In the genomic region with DNA sequence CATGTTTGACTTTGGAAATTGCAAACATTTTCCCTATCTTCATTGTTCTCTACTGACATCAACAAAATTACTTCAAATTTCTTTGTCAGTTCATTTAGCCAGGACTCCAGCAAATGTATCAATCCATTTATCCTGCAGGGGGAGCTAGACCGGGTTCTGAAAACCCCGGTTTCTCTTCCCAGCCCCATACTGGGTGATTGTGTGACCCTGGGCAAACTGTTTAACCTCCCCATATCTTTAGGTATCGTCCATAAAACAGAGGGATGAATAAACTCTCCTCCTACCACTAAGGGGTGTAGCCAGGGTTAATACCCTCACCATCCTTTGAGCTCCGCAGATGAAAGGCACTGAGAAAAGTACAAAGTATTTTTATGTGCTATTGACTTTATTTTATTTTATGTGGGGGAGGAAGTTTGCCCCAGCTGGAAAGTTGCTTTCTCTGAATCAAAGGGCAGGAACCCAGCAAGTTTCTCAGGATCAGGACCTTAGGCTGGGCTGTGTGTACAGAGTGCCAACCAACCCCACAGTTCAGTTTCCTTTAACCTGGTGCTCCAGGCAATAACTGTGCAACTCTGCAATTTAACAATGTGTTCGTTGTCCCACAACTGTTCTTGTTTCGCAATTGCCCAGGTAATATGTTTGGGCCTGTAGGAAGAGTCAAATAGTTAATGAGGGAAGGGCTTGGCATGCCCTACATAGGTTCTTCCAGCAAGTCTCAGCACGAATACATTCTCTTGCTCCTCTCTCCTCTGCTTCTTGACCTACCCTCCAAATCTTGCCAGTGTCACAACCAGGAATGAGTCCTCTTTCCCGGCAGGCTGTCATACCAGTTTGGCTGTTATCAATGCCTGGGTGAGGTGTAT, we compare ENCODE assay signal across 14 mouse cellular contexts.
DNase-seq lines count a peak whose midpoint lies in the region; ATAC-seq and TF ChIP-seq lines count a peak whose summit lies in the region.
"Had no signal": no experiment of that assay in that cellular context is flagged by ENCODE, and none has a peak within 500 bp of the region (broad histone marks: within the 10 kb centered on the region; RNA-seq: fewer than 3 reads in every experiment).

No protein-coding gene starts in this region.

- H3K9ac ChIP-seq in lung, postnatal 0 days (replicated peaks; ENCODE audit: low read depth) = no peak overlapping the region
- H3K9ac ChIP-seq in embryonic facial prominence, embryonic 15.5 days = no peak overlapping the region
- H3K9ac ChIP-seq in stomach, embryonic 15.5 days = no peak overlapping the region
- H3K9ac ChIP-seq: forebrain, embryonic 15.5 days; liver, postnatal 0 days had no signal

- no peak for DNase-seq in lung, postnatal 0 days (ENCODE audit: low spot score)
- no peak for DNase-seq in lung, adult 2 months
- DNase-seq in liver = no peak
- DNase-seq in kidney, adult 2 months = no peak
- no peak for DNase-seq in cerebellum, adult 2 months
- DNase-seq: adrenal gland, postnatal 25 days; heart, postnatal 36 days; liver, postnatal 0 days; spleen, adult 18-20 months had no signal

- no peaks in the 10 kb centered on the region for H3K27me3 ChIP-seq in lung, postnatal 0 days (replicated peaks; ENCODE audit: insufficient read depth, low read length)
- H3K27me3 ChIP-seq in E14TG2a.4 (ENCODE audit: insufficient read depth, low read length) = no peaks in the 10 kb centered on the region
- no peaks in the 10 kb centered on the region for H3K27me3 ChIP-seq in embryonic facial prominence, embryonic 15.5 days
- no peaks in the 10 kb centered on the region for H3K27me3 ChIP-seq in stomach, embryonic 15.5 days (replicated peaks)
- no peaks in the 10 kb centered on the region for H3K27me3 ChIP-seq in kidney, adult 2 months (replicated peaks; ENCODE audit: control insufficient read depth, insufficient read depth, low read length)
- no peaks in the 10 kb centered on the region for H3K27me3 ChIP-seq in cerebellum, adult 2 months (ENCODE audit: control insufficient read depth, insufficient read depth, low read length)
- H3K27me3 ChIP-seq: forebrain, embryonic 15.5 days had no signal

- 63% methylated on average over 8 of the region's 8 CpGs for WGBS in lung, postnatal 0 days
- WGBS in lung, adult 2 months = 67% methylated on average over 8 of the region's 8 CpGs
- WGBS in embryonic facial prominence, embryonic 15.5 days = 55% methylated on average over 8 of the region's 8 CpGs
- WGBS in stomach, embryonic 15.5 days = 59% methylated on average over 8 of the region's 8 CpGs
- WGBS in kidney, adult 2 months = 63% methylated on average over 8 of the region's 8 CpGs
- 77% methylated on average over 8 of the region's 8 CpGs for WGBS in cerebellum, adult 2 months

- H3K27ac ChIP-seq in lung, postnatal 0 days (ENCODE audit: low read length) = no peak overlapping the region
- 0 out of 2 replicates have a peak overlapping the region, but pooled peaks have one; percentile 30 for H3K27ac ChIP-seq in embryonic facial prominence, embryonic 15.5 days (replicated peaks)
- peak overlapping the region; percentile 59; the same call in 1 of the 2 replicates for H3K27ac ChIP-seq in stomach, embryonic 15.5 days
- H3K27ac ChIP-seq in kidney, adult 2 months (ENCODE audit: insufficient read depth, low read depth, low read length) = no peak overlapping the region
- H3K27ac ChIP-seq in cerebellum, adult 2 months (ENCODE audit: insufficient read depth, low read length) = no peak overlapping the region
- H3K27ac ChIP-seq: forebrain, embryonic 15.5 days had no signal

- no peak for ATAC-seq in lung, postnatal 0 days
- ATAC-seq in embryonic facial prominence, embryonic 15.5 days (ENCODE audit: insufficient number of reproducible peaks, low FRiP score, low TSS enrichment, low read depth) = no peak
- peak; percentile 66; the same call in 1 of the 2 replicates for ATAC-seq in stomach, embryonic 15.5 days (ENCODE audit: insufficient read depth, low FRiP score, low read depth)
- ATAC-seq: forebrain, embryonic 15.5 days; inflammation-experienced regulatory T-cells, adult 6 months; liver, postnatal 0 days had no signal

- TF ChIP-seq CTCF in lung, postnatal 0 days (IDR thresholded peaks at IDR 0.05) = 0 out of 2 replicates have a peak, but pooled peaks have one; percentile 8
- no peak for TF ChIP-seq CTCF in lung, adult 2 months (IDR thresholded peaks at IDR 0.05; ENCODE audit: insufficient read depth, low read length)
- TF ChIP-seq CTCF in E14TG2a.4 (conservative IDR thresholded peaks at IDR 0.05; ENCODE audit: low read length) = peak; percentile 43
- no peak for TF ChIP-seq CTCF in kidney, adult 2 months (conservative IDR thresholded peaks at IDR 0.05; ENCODE audit: insufficient read depth, insufficient read length, low read depth, low read length)
- no peak for TF ChIP-seq CTCF in cerebellum, adult 2 months (IDR thresholded peaks at IDR 0.05; ENCODE audit: borderline replicate concordance, insufficient read depth, low read depth, low read length)

- no peaks in the 10 kb centered on the region for H3K36me3 ChIP-seq in lung, postnatal 0 days (ENCODE audit: insufficient read depth, low read length)
- no peaks in the 10 kb centered on the region for H3K36me3 ChIP-seq in E14TG2a.4 (ENCODE audit: insufficient read depth, low read length)
- no peaks in the 10 kb centered on the region for H3K36me3 ChIP-seq in embryonic facial prominence, embryonic 15.5 days
- no peaks in the 10 kb centered on the region for H3K36me3 ChIP-seq in stomach, embryonic 15.5 days
- H3K36me3 ChIP-seq in kidney, adult 2 months (ENCODE audit: control insufficient read depth, insufficient read depth, low read length) = no peaks in the 10 kb centered on the region
- H3K36me3 ChIP-seq: forebrain, embryonic 15.5 days had no signal

- no peaks in the 10 kb centered on the region; the same call in 1 of the 2 replicates for H3K4me1 ChIP-seq in lung, postnatal 0 days (ENCODE audit: insufficient read depth, low read depth, low read length)
- H3K4me1 ChIP-seq in lung, adult 2 months (ENCODE audit: control insufficient read depth, insufficient read depth, low read length) = no peaks in the 10 kb centered on the region; the same call in 1 of the 2 replicates
- no peaks in the 10 kb centered on the region for H3K4me1 ChIP-seq in E14TG2a.4 (replicated peaks; ENCODE audit: low read depth, low read length)
- H3K4me1 ChIP-seq in embryonic facial prominence, embryonic 15.5 days = no peaks in the 10 kb centered on the region
- H3K4me1 ChIP-seq in stomach, embryonic 15.5 days = no peaks in the 10 kb centered on the region
- H3K4me1 ChIP-seq in kidney, adult 2 months (ENCODE audit: control insufficient read depth, insufficient read depth, low read length) = no peaks in the 10 kb centered on the region
- H3K4me1 ChIP-seq in cerebellum, adult 2 months (ENCODE audit: control insufficient read depth, insufficient read depth, low read length) = no peaks in the 10 kb centered on the region
- H3K4me1 ChIP-seq: forebrain, embryonic 15.5 days had no signal

- no peak overlapping the region for H3K4me2 ChIP-seq in lung, postnatal 0 days (replicated peaks; ENCODE audit: low read depth, low read length)
- H3K4me2 ChIP-seq in embryonic facial prominence, embryonic 15.5 days (replicated peaks) = no peak overlapping the region
- H3K4me2 ChIP-seq in stomach, embryonic 15.5 days = no peak overlapping the region
- H3K4me2 ChIP-seq: forebrain, embryonic 15.5 days had no signal

- H3K4me3 ChIP-seq in lung, postnatal 0 days (ENCODE audit: low read depth, low read length) = no peak overlapping the region
- no peak overlapping the region for H3K4me3 ChIP-seq in lung, adult 2 months (replicated peaks; ENCODE audit: extremely low read depth, low read depth, low read length)
- no peak overlapping the region for H3K4me3 ChIP-seq in E14TG2a.4 (replicated peaks; ENCODE audit: low read length)
- H3K4me3 ChIP-seq in embryonic facial prominence, embryonic 15.5 days (replicated peaks) = no peak overlapping the region
- H3K4me3 ChIP-seq in stomach, embryonic 15.5 days (replicated peaks) = no peak overlapping the region
- no peak overlapping the region for H3K4me3 ChIP-seq in kidney, adult 2 months (ENCODE audit: insufficient read depth, low read depth, low read length)
- no peak overlapping the region for H3K4me3 ChIP-seq in cerebellum, adult 2 months (replicated peaks; ENCODE audit: insufficient read depth, low read depth, low read length)
- H3K4me3 ChIP-seq: forebrain, embryonic 15.5 days had no signal

- no peak for TF ChIP-seq EP300 in lung, postnatal 0 days (IDR thresholded peaks at IDR 0.05)

- no peak for TF ChIP-seq POLR2A in lung, adult 2 months (IDR thresholded peaks at IDR 0.05; ENCODE audit: borderline replicate concordance, extremely low read depth, low read depth, low read length)
- TF ChIP-seq POLR2A in kidney, adult 2 months (IDR thresholded peaks at IDR 0.05; ENCODE audit: low read depth, low read length) = no peak
- TF ChIP-seq POLR2A in cerebellum, adult 2 months (IDR thresholded peaks at IDR 0.05; ENCODE audit: borderline replicate concordance, insufficient read depth, low read length) = no peak

- no peaks in the 10 kb centered on the region for H3K9me3 ChIP-seq in lung, postnatal 0 days (ENCODE audit: low read length)
- no peaks in the 10 kb centered on the region for H3K9me3 ChIP-seq in E14TG2a.4 (ENCODE audit: low read length)
- no peaks in the 10 kb centered on the region for H3K9me3 ChIP-seq in embryonic facial prominence, embryonic 15.5 days (replicated peaks)
- no peaks in the 10 kb centered on the region for H3K9me3 ChIP-seq in stomach, embryonic 15.5 days
- H3K9me3 ChIP-seq: forebrain, embryonic 15.5 days had no signal

Comparison
In these comparisons a context has a peak if more than half of its experiments do, and no peak if none do; other contexts are left out.
1. CTCF ChIP-seq: peak in lung, postnatal 0 days (single experiment) and E14TG2a.4 (single experiment); none in lung, adult 2 months (single experiment), kidney, adult 2 months (single experiment) and cerebellum, adult 2 months (single experiment).
2. H3K27ac ChIP-seq: peak in embryonic facial prominence, embryonic 15.5 days (single experiment) and stomach, embryonic 15.5 days (single experiment); none in lung, postnatal 0 days (single experiment), kidney, adult 2 months (single experiment) and cerebellum, adult 2 months (single experiment).